Mouse (Mus musculus): ENCODE results near the gene I0C0044D17Rik. TPM values are rescaled to one million over a fixed set of nuclear protein-coding genes. Genes with fewer than 3 reads are reported as not detected.

I0C0044D17Rik gene
- polyA plus RNA-seq, 1 experiment from 2014 or later = not detected

- H3K9ac ChIP-seq = no peak overlapping the region
- 62% methylated on average over 5 of the region's 5 CpGs for WGBS (ENCODE audit: insufficient replicate concordance)
- peaks cover 6% of the 10 kb centered on the region; the same call in 1 of the 2 replicates for H3K27me3 ChIP-seq
- no peak for ATAC-seq (ENCODE audit: insufficient read depth)
- no peak overlapping the region for H3K4me3 ChIP-seq (replicated peaks)
- no peak overlapping the region for H3K27ac ChIP-seq (replicated peaks)
- H3K4me2 ChIP-seq = no peak overlapping the region
- no peaks in the 10 kb centered on the region for H3K4me1 ChIP-seq (replicated peaks)
- no peaks in the 10 kb centered on the region for H3K9me3 ChIP-seq (replicated peaks)
- no peaks in the 10 kb centered on the region for H3K36me3 ChIP-seq (replicated peaks)
Measured at GRCm38 (mm10) chr4:98773785-98774184, 49.9 kb downstream of the I0C0044D17Rik start.

Other genes with a start within 250 kb of the I0C0044D17Rik start
- gene L1td1, start 97.1 kb downstream of the I0C0044D17Rik start, polyA plus RNA-seq (2015; fragmentation: Nextera tagmentation; extraction: Ambion mirVana) = not detected in 2 replicates
- gene Kank4, start 6.3 kb downstream of the I0C0044D17Rik start, polyA plus RNA-seq (2015; fragmentation: Nextera tagmentation; extraction: Ambion mirVana) = 0.03 and 0.08 TPM in 2 replicates
- gene Usp1, start 100.0 kb upstream of the I0C0044D17Rik start, polyA plus RNA-seq (2015; fragmentation: Nextera tagmentation; extraction: Ambion mirVana) = 57.9 and 61.3 TPM in 2 replicates
- gene Angptl3, start 207.1 kb upstream of the I0C0044D17Rik start, polyA plus RNA-seq (2015; fragmentation: Nextera tagmentation; extraction: Ambion mirVana) = 150 and 171 TPM in 2 replicates